Mouse (Mus musculus) CH12F3 (cell line): Measurements from ENCODE around the gene Ugt1a9.
"Not testable (repeated sequence)": the region's sequence is repeated elsewhere in the genome, so short reads cannot be mapped to it uniquely, and the experiment has no call there.

Experiments used
- in situ Hi-C: fragments of 300-500 bp; cut with MboI; formaldehyde crosslinking; loops from 2 replicates; pipeline ENCODE4 v1.14.3; 2020; ENCODE audit warnings: low sequenced_read_pairs

Gene Ugt1a9

GRCm38 (mm10) chr1:88070495-88070894 lies at the start of gene Ugt1a9:
TSS of gene Ugt1a9 (plus strand) at chr1:88070800.
- in situ Hi-C loops, result no loop called here

- in situ Hi-C loops, result not testable (repeated sequence)
Observed at GRCm38 (mm10) chr1:88025244-88025643, 45.4 kb upstream of the Ugt1a9 start.

GRCm38 (mm10) chr1:88043044-88043443 lies 27.6 kb upstream of the Ugt1a9 start:
- in situ Hi-C loops, result not testable (repeated sequence)

- in situ Hi-C loops, result not testable (repeated sequence)
Observed at GRCm38 (mm10) chr1:88044832-88045437, 25.7 kb upstream of the Ugt1a9 start.

- in situ Hi-C loops, result not testable (repeated sequence)
Observed at GRCm38 (mm10) chr1:88047408-88047807, 23.2 kb upstream of the Ugt1a9 start.

- in situ Hi-C loops, result no loop called here
Observed at GRCm38 (mm10) chr1:88055088-88055487, 15.5 kb upstream of the Ugt1a9 start, which contains the start of gene Ugt1a10. TSS of gene Ugt1a10 (plus strand) at chr1:88055388.

- in situ Hi-C loops, result not testable (repeated sequence)
Observed at GRCm38 (mm10) chr1:88066472-88067102, 4.0 kb upstream of the Ugt1a9 start.

- in situ Hi-C loops, result no loop called here
Observed at GRCm38 (mm10) chr1:88070902-88071301, 302 bp downstream of the Ugt1a9 start.

- in situ Hi-C loops, result no loop called here
Observed at GRCm38 (mm10) chr1:88074471-88074870, 3.9 kb downstream of the Ugt1a9 start.

- in situ Hi-C loops, result no loop called here
Observed at GRCm38 (mm10) chr1:88077128-88077527, 6.5 kb downstream of the Ugt1a9 start.

GRCm38 (mm10) chr1:88081670-88082069 lies 11.1 kb downstream of the Ugt1a9 start:
- in situ Hi-C loops, result no loop called here

GRCm38 (mm10) chr1:88086125-88086524 lies 15.5 kb downstream of the Ugt1a9 start:
- in situ Hi-C loops, result no loop called here

GRCm38 (mm10) chr1:88087513-88087912 lies 16.9 kb downstream of the Ugt1a9 start, which contains the start of gene Ugt1a8:
TSS of gene Ugt1a8 (plus strand) at chr1:88087813.
- in situ Hi-C loops, result no loop called here

- in situ Hi-C loops, result no loop called here
Observed at GRCm38 (mm10) chr1:88092341-88092740, 21.7 kb downstream of the Ugt1a9 start.

GRCm38 (mm10) chr1:88094270-88094676 lies 23.7 kb downstream of the Ugt1a9 start:
- in situ Hi-C loops, result not testable (repeated sequence)

GRCm38 (mm10) chr1:88094941-88095492 lies 24.4 kb downstream of the Ugt1a9 start, which contains the start of gene Ugt1a7c:
TSS of gene Ugt1a7c (plus strand) at chr1:88095062.
- in situ Hi-C loops, result no loop called here

- in situ Hi-C loops, result not testable (repeated sequence)
Observed at GRCm38 (mm10) chr1:88098546-88098945, 27.9 kb downstream of the Ugt1a9 start.

- in situ Hi-C loops, result not testable (repeated sequence)
Observed at GRCm38 (mm10) chr1:88099691-88100090, 29.1 kb downstream of the Ugt1a9 start.

- in situ Hi-C loops, result not testable (repeated sequence)
Observed at GRCm38 (mm10) chr1:88103019-88103418, 32.4 kb downstream of the Ugt1a9 start, which contains the start of gene Ugt1a6b. TSS of gene Ugt1a6b (plus strand) at chr1:88103252.

- in situ Hi-C loops, result not testable (repeated sequence)
Observed at GRCm38 (mm10) chr1:88103697-88104468, 33.3 kb downstream of the Ugt1a9 start.
